Mouse (Mus musculus): ENCODE measurements around the gene Sec24d. TPM values are rescaled to one million over a fixed set of nuclear protein-coding genes. Genes with fewer than 3 reads are reported as not detected.

Gene Sec24d
- total RNA-seq, 1 experiment = 20.0 TPM

- no peak overlapping the region for H3K9ac ChIP-seq (ENCODE audit: insufficient read depth, low read depth, low read length, poor library complexity, severe bottlenecking)
- no peaks in the 10 kb centered on the region for H3K9me3 ChIP-seq (ENCODE audit: control insufficient read depth, insufficient read depth, low read depth, low read length)
- DNase-seq (ENCODE audit: low read depth, low spot score) = no peak
- no peak overlapping the region for H3K4me3 ChIP-seq (ENCODE audit: insufficient read depth in 1 of 2, low read depth in 1 of 2, low read length in 2 of 2, poor library complexity in 1 of 2, severe bottlenecking in 1 of 2)
- TF ChIP-seq ZNF384 (IDR thresholded peaks at IDR 0.05; ENCODE audit: low read depth, low read length) = no peak
- no peak for TF ChIP-seq MAFK (IDR thresholded peaks at IDR 0.05; ENCODE audit: insufficient read depth, low read depth, low read length)
- TF ChIP-seq HCFC1 (IDR thresholded peaks at IDR 0.05; ENCODE audit: borderline replicate concordance, insufficient read depth, low read length) = no peak
- no peak for TF ChIP-seq ZC3H11A (IDR thresholded peaks at IDR 0.05; ENCODE audit: borderline replicate concordance, low read depth, low read length)
- TF ChIP-seq CHD2 (IDR thresholded peaks at IDR 0.05; ENCODE audit: low read depth, low read length) = no peak
- H3K27ac ChIP-seq (ENCODE audit: insufficient read depth, low read depth, low read length, poor library complexity, severe bottlenecking) = no peak overlapping the region
- in situ Hi-C loops (cut with MboI; ENCODE audit: low sequenced_read_pairs in 2 of 2, unreplicated experiment in 2 of 2) = loop anchor here in 1 of 2 experiments (10.0 kb wide), 1 partner anchor 187 kb away; no protein-coding TSS in a partner anchor
- no peaks in the 10 kb centered on the region for H3K4me1 ChIP-seq (ENCODE audit: control insufficient read depth in 2 of 2, insufficient read depth in 2 of 2, low read length in 2 of 2, poor library complexity in 1 of 2)
- peaks cover 13% of the 10 kb centered on the region; the same call in 1 of the 2 replicates for H3K36me3 ChIP-seq (ENCODE audit: control insufficient read depth, insufficient read depth, low read length, poor library complexity, severe bottlenecking)
These were observed 84.3 kb downstream of the Sec24d start for GRCm38 (mm10) chr3:123351519-123351918.

- TF ChIP-seq ZNF384 (IDR thresholded peaks at IDR 0.05; ENCODE audit: low read depth, low read length) = peak; percentile 67
- no peak for TF ChIP-seq MAFK (IDR thresholded peaks at IDR 0.05; ENCODE audit: insufficient read depth, low read depth, low read length)
- peaks cover 13% of the 10 kb centered on the region; the same call in 1 of the 2 replicates for H3K36me3 ChIP-seq (ENCODE audit: control insufficient read depth, insufficient read depth, low read length, poor library complexity, severe bottlenecking)
- no peak overlapping the region for H3K4me3 ChIP-seq (ENCODE audit: insufficient read depth in 1 of 2, low read depth in 1 of 2, low read length in 2 of 2, poor library complexity in 1 of 2, severe bottlenecking in 1 of 2)
- in situ Hi-C loops (cut with MboI; ENCODE audit: low sequenced_read_pairs in 2 of 2, unreplicated experiment in 2 of 2) = loop anchor here in 1 of 2 experiments (10.0 kb wide), 1 partner anchor 188 kb away; no protein-coding TSS in a partner anchor
- no peaks in the 10 kb centered on the region for H3K4me1 ChIP-seq (ENCODE audit: control insufficient read depth in 2 of 2, insufficient read depth in 2 of 2, low read length in 2 of 2, poor library complexity in 1 of 2)
- no peak overlapping the region for H3K27ac ChIP-seq (ENCODE audit: insufficient read depth, low read depth, low read length, poor library complexity, severe bottlenecking)
- DNase-seq (ENCODE audit: low read depth, low spot score) = peak; percentile 37
- no peak overlapping the region for H3K9ac ChIP-seq (ENCODE audit: insufficient read depth, low read depth, low read length, poor library complexity, severe bottlenecking)
- no peaks in the 10 kb centered on the region for H3K9me3 ChIP-seq (ENCODE audit: control insufficient read depth, insufficient read depth, low read depth, low read length)
These were observed 85.9 kb downstream of the Sec24d start for GRCm38 (mm10) chr3:123353183-123353582.

GRCm38 (mm10) chr3:123353661-123354060 is 86.4 kb downstream of the Sec24d start:
- no peak for DNase-seq (ENCODE audit: low read depth, low spot score)
- in situ Hi-C loops (cut with MboI; ENCODE audit: low sequenced_read_pairs in 2 of 2, unreplicated experiment in 2 of 2) = loop anchor here in 1 of 2 experiments (10.0 kb wide), 1 partner anchor 189 kb away; no protein-coding TSS in a partner anchor
- Histone ChIP-seq H3K36me3 (ENCODE audit: control insufficient read depth, insufficient read depth, low read length, poor library complexity, severe bottlenecking) (peaks cover 13% of the 10 kb centered on the region; the same call in 1 of the 2 replicates), H3K27ac (ENCODE audit: insufficient read depth, low read depth, low read length, poor library complexity, severe bottlenecking) (no peak overlapping the region), H3K4me3 (ENCODE audit: insufficient read depth in 1 of 2, low read depth in 1 of 2, low read length in 2 of 2, poor library complexity in 1 of 2, severe bottlenecking in 1 of 2) (no peak overlapping the region), H3K9me3 (ENCODE audit: control insufficient read depth, insufficient read depth, low read depth, low read length) (no peaks in the 10 kb centered on the region), H3K9ac (ENCODE audit: insufficient read depth, low read depth, low read length, poor library complexity, severe bottlenecking) (no peak overlapping the region), H3K4me1 (ENCODE audit: control insufficient read depth in 2 of 2, insufficient read depth in 2 of 2, low read length in 2 of 2, poor library complexity in 1 of 2) (no peaks in the 10 kb centered on the region)
- TF ChIP-seq CHD2 (IDR thresholded peaks at IDR 0.05; ENCODE audit: low read depth, low read length) = no peak
- TF ChIP-seq MAFK (IDR thresholded peaks at IDR 0.05; ENCODE audit: insufficient read depth, low read depth, low read length) = no peak
- TF ChIP-seq ZNF384 (IDR thresholded peaks at IDR 0.05; ENCODE audit: low read depth, low read length) = no peak
- TF ChIP-seq ZC3H11A (IDR thresholded peaks at IDR 0.05; ENCODE audit: borderline replicate concordance, low read depth, low read length) = no peak
- no peak for TF ChIP-seq HCFC1 (IDR thresholded peaks at IDR 0.05; ENCODE audit: borderline replicate concordance, insufficient read depth, low read length)

GRCm38 (mm10) chr3:123354388-123354787 is 87.1 kb downstream of the Sec24d start:
- DNase-seq (ENCODE audit: low read depth, low spot score) = no peak
- Histone ChIP-seq H3K4me3 (ENCODE audit: insufficient read depth in 1 of 2, low read depth in 1 of 2, low read length in 2 of 2, poor library complexity in 1 of 2, severe bottlenecking in 1 of 2) (no peak overlapping the region), H3K4me1 (ENCODE audit: control insufficient read depth in 2 of 2, insufficient read depth in 2 of 2, low read length in 2 of 2, poor library complexity in 1 of 2) (no peaks in the 10 kb centered on the region), H3K27ac (ENCODE audit: insufficient read depth, low read depth, low read length, poor library complexity, severe bottlenecking) (no peak overlapping the region), H3K36me3 (ENCODE audit: control insufficient read depth, insufficient read depth, low read length, poor library complexity, severe bottlenecking) (peaks cover 18% of the 10 kb centered on the region; the same call in 1 of the 2 replicates), H3K9ac (ENCODE audit: insufficient read depth, low read depth, low read length, poor library complexity, severe bottlenecking) (no peak overlapping the region), H3K9me3 (ENCODE audit: control insufficient read depth, insufficient read depth, low read depth, low read length) (no peaks in the 10 kb centered on the region)
- TF ChIP-seq HCFC1 (IDR thresholded peaks at IDR 0.05; ENCODE audit: borderline replicate concordance, insufficient read depth, low read length) (no peak), MAFK (IDR thresholded peaks at IDR 0.05; ENCODE audit: insufficient read depth, low read depth, low read length) (no peak), ZC3H11A (IDR thresholded peaks at IDR 0.05; ENCODE audit: borderline replicate concordance, low read depth, low read length) (no peak), ZNF384 (IDR thresholded peaks at IDR 0.05; ENCODE audit: low read depth, low read length) (no peak), CHD2 (IDR thresholded peaks at IDR 0.05; ENCODE audit: low read depth, low read length) (no peak)
- in situ Hi-C loops (cut with MboI; ENCODE audit: low sequenced_read_pairs in 2 of 2, unreplicated experiment in 2 of 2) = loop anchor here in 1 of 2 experiments (10.0 kb wide), 1 partner anchor 190 kb away; no protein-coding TSS in a partner anchor

Data from ES-E14 (cell line).